Mouse (Mus musculus) intestine, postnatal 0 days (tissue): Measurements from ENCODE around the gene Ephx1. TPM values are rescaled to one million over a fixed set of nuclear protein-coding genes. Genes with fewer than 3 reads are reported as not detected.

Source experiments
- ATAC-seq: fragments of 200-750 bp; cut with Nextera tagmentation; 2 replicates; pipeline ENCODE4 v1.8.0; 2017; ENCODE audit warnings: mild to moderate bottlenecking, moderate TSS enrichment, moderate library complexity
- H3K27ac ChIP-seq: fragments of 300-500 bp; sonication (generic); 2 replicates; pipeline ENCODE4 v1.5.1; 2014; ENCODE audit warnings: mild to moderate bottlenecking, low read depth, low read length, moderate library complexity
- H3K27me3 ChIP-seq: fragments of 300-500 bp; sonication (generic); replicated peaks from 2 replicates; pipeline ENCODE4 v1.6.1; 2014; ENCODE audit warnings: low read length, mixed read lengths; ENCODE audit not compliant: control insufficient read depth, insufficient read depth
- H3K36me3 ChIP-seq: fragments of 300-500 bp; sonication (generic); 2 replicates; pipeline ENCODE4 v1.6.1; 2014; ENCODE audit warnings: mild to moderate bottlenecking, moderate library complexity; ENCODE audit not compliant: control insufficient read depth, insufficient read depth
- H3K4me1 ChIP-seq: fragments of 300-500 bp; sonication (generic); replicated peaks from 2 replicates; pipeline ENCODE4 v1.6.1; 2014; ENCODE audit warnings: antibody characterized with exemption, low read length, mixed read lengths; ENCODE audit not compliant: control insufficient read depth, insufficient read depth
- H3K4me2 ChIP-seq: fragments of 300-500 bp; sonication (generic); replicated peaks from 2 replicates; pipeline ENCODE4 v1.6.1; 2014; ENCODE audit warnings: low read depth, mild to moderate bottlenecking, moderate library complexity
- H3K4me3 ChIP-seq: fragments of 300-500 bp; sonication (generic); 2 replicates; pipeline ENCODE4 v1.5.1; 2014; ENCODE audit warnings: low read depth, low read length
- H3K9ac ChIP-seq: fragments of 300-500 bp; sonication (generic); 2 replicates; pipeline ENCODE4 v1.6.1; 2014; ENCODE audit warnings: mild to moderate bottlenecking, low read depth, low read length
- H3K9me3 ChIP-seq: fragments of 300-500 bp; sonication (generic); 2 replicates; pipeline ENCODE4 v1.6.1; 2016; ENCODE audit warnings: mixed run types; ENCODE audit not compliant: control insufficient read depth
- CTCF ChIP-seq: sonication (generic); IDR thresholded peaks from 2 replicates; pipeline ENCODE4 v1.5.1; 2016; ENCODE audit warnings: low read depth, mild to moderate bottlenecking, control low read depth, antibody characterized with exemption, moderate library complexity
- WGBS: fragments of 180-500 bp; shearing (Covaris S2); extraction: QIAGEN DNeasy Blood & Tissue Kit; methylation state at CpG from one replicate; pipeline ENCODE4 v1.1.7; 2014; 5-methylcytosine and 5-hydroxymethylcytosine counted together
- polyA plus RNA-seq: library from polyadenylated mRNA; unstranded; fragments of >200 nt; fragmentation: Nextera tagmentation; extraction: Ambion mirVana; gene quantifications from 2 replicates; pipeline ENCODE4 v1.2.1, GENCODE M21; 2015

Gene Ephx1
- polyA plus RNA-seq, 1 experiment from 2014 or later, result 4.3 TPM

DNA sequence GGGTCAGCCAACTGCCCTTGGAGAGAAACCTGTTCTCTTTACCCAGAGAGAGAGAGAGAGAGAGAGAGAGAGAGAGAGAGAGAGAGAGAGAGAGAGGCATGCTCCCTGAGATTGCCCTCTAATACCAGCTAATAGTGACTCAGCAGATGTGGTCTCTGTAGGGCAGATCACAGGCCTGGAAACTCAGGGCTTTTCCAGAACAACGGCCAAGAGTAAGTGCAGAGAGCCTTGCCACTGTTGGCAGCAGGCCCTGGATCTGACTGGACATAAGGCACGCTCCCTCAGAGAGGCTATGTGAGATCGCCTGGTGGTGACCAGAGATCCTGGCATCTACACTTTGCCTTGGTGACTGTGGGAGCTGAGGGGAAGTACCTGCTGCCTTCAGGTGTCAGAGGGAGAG lies 10.9 kb downstream of the Ephx1 start:
- Histone ChIP-seq H3K4me1 (no peaks in the 10 kb centered on the region), H3K4me3 (no peak overlapping the region), H3K4me2 (no peak overlapping the region), H3K27ac (no peak overlapping the region), H3K27me3 (no peaks in the 10 kb centered on the region), H3K9me3 (no peaks in the 10 kb centered on the region), H3K36me3 (no peaks in the 10 kb centered on the region), H3K9ac (no peak overlapping the region)
- no peak for ATAC-seq
- TF ChIP-seq CTCF, result no peak
- WGBS, result 61% methylated on average over 3 of the region's 3 CpGs

DNA sequence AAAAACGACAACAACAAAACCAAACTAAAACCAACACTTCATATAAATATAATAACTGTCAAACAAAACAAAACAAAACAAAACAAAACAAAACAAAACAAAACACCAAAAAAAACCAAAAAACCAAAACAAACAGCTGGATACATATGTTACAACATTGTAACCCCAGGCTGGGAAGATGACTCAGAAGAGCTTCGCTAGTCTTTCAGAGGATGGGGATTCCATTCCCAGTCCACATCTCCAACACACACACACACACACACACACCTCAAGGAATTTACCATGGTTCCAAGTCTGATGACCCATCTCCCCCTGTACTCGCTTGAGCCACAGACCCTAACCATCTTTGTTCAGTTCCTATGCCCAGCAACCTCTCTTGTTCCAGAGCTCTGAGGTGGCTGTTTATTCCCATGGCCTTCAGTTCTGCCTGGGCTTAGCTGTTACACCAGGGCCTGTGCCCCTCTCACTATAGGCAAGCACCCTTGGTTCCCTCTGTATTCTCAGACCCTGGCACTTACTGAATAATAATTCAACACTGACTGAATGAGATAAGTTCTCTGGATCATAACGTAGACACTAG lies 11.6 kb downstream of the Ephx1 start:
- Histone ChIP-seq H3K27me3 (no peaks in the 10 kb centered on the region), H3K4me3 (no peak overlapping the region), H3K27ac (no peak overlapping the region), H3K9ac (no peak overlapping the region), H3K4me1 (no peaks in the 10 kb centered on the region), H3K9me3 (no peaks in the 10 kb centered on the region), H3K36me3 (no peaks in the 10 kb centered on the region), H3K4me2 (no peak overlapping the region)
- no peak for ATAC-seq
- WGBS, result 82% methylated on average over 4 of the region's 4 CpGs
- TF ChIP-seq CTCF, result no peak

DNA sequence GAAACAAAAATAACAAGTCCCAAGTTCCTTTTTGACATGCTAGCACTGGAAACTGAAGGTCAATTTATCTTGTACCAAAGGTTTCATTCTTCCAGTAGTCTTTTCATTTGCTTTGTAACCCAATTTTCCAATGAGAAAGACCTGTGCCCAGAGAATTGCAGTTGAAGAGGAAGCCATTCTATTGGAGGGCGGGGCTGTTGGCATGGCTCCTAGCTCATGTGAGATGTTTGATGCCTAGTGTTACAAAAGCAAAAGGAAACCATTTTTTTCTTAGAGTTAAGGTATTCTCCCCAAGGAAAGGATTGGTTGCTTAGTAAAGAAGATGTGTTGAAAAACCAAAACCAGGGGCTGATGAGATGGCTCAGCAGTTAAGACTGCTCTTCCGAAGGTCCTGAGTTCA lies 12.4 kb downstream of the Ephx1 start:
- Histone ChIP-seq H3K36me3 (no peaks in the 10 kb centered on the region), H3K27me3 (no peaks in the 10 kb centered on the region), H3K4me1 (no peaks in the 10 kb centered on the region), H3K4me3 (no peak overlapping the region), H3K9ac (no peak overlapping the region), H3K4me2 (no peak overlapping the region), H3K9me3 (no peaks in the 10 kb centered on the region), H3K27ac (no peak overlapping the region)
- ATAC-seq, result no peak
- WGBS, result 93% methylated on average over 2 of the region's 2 CpGs
- TF ChIP-seq CTCF, result no peak

DNA sequence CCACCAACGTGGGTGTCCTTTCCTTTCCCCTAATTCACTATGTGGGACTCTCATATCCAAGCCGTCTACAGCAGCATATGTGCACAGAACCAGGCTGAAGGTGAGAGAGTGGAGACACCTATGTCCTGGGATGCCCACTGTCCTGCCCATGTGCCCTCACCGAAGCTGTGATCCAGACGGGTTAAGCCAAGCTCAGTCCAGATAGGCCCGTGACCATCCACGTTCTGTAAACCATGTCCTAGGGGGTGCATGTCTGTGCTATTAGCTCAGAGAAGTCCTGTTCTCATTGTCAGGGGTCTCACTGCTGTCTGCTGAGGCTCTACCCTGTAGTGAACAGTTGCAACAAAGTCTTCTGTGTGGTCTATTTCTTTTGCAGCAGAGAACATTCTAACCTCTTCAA lies 12.9 kb downstream of the Ephx1 start:
- H3K4me2 ChIP-seq, result no peak overlapping the region
- no peaks in the 10 kb centered on the region for H3K4me1 ChIP-seq
- no peak overlapping the region for H3K9ac ChIP-seq
- H3K36me3 ChIP-seq, result no peaks in the 10 kb centered on the region
- no peak for ATAC-seq
- 80% methylated on average over 6 of the region's 6 CpGs for WGBS
- no peak overlapping the region for H3K27ac ChIP-seq
- TF ChIP-seq CTCF, result no peak
- no peaks in the 10 kb centered on the region for H3K27me3 ChIP-seq
- H3K4me3 ChIP-seq, result no peak overlapping the region
- no peaks in the 10 kb centered on the region for H3K9me3 ChIP-seq

DNA sequence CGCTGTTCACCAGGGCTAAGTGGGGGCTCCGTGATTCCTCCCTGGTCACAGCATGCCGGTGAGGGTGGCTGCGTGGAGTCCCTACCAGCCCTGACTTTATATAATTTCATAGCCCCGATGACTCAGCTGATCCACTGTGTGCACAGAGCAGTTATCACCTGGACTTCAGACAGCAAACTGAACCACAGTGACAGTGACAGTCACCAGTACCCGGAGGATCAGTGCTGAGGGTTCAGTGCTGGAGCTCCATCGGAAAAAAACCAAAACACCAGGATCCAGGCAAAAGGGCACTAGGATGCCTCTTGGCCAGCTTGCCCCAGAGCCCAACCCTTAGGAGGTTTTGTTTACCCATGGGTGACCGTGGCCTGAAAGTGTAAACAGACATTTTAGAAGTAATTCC lies 15.4 kb downstream of the Ephx1 start:
- no peaks in the 10 kb centered on the region for H3K27me3 ChIP-seq
- ATAC-seq, result peak; percentile 54; the same call in 1 of the 2 replicates
- H3K4me3 ChIP-seq, result no peak overlapping the region
- 45% methylated on average over 8 of the region's 8 CpGs for whole genome bisulfite sequencing
- H3K4me1 ChIP-seq, result no peaks in the 10 kb centered on the region
- H3K4me2 ChIP-seq, result no peak overlapping the region
- H3K9me3 ChIP-seq, result no peaks in the 10 kb centered on the region
- no peak overlapping the region for H3K27ac ChIP-seq
- TF ChIP-seq CTCF, result no peak
- no peaks in the 10 kb centered on the region for H3K36me3 ChIP-seq
- no peak overlapping the region for H3K9ac ChIP-seq

DNA sequence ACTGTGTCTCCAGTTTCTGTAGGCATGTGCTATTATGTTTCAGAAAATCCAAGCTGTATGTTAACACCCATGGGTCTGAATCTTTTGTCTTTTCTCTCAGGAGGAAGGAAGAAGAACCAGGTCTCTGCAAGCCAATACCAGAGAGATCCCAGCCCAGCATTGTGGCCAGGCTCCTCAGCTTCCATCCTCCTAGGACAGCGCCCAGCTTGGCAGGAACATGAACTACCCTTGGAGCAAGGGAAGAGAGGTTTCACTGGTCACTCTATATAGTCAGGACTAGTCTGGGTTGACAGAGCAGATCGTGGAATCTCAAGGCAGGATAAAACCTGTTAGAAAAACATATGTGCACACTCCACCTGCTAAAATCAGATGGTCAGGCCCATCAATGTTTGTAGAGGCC lies 16.9 kb downstream of the Ephx1 start:
- no peaks in the 10 kb centered on the region for H3K36me3 ChIP-seq
- WGBS, result 78% methylated on average over 2 of the region's 2 CpGs
- no peak overlapping the region for H3K9ac ChIP-seq
- no peaks in the 10 kb centered on the region for H3K4me1 ChIP-seq
- H3K4me2 ChIP-seq, result no peak overlapping the region
- no peak overlapping the region for H3K4me3 ChIP-seq
- H3K9me3 ChIP-seq, result no peaks in the 10 kb centered on the region
- TF ChIP-seq CTCF, result no peak
- H3K27me3 ChIP-seq, result no peaks in the 10 kb centered on the region
- no peak overlapping the region for H3K27ac ChIP-seq
- no peak for ATAC-seq

DNA sequence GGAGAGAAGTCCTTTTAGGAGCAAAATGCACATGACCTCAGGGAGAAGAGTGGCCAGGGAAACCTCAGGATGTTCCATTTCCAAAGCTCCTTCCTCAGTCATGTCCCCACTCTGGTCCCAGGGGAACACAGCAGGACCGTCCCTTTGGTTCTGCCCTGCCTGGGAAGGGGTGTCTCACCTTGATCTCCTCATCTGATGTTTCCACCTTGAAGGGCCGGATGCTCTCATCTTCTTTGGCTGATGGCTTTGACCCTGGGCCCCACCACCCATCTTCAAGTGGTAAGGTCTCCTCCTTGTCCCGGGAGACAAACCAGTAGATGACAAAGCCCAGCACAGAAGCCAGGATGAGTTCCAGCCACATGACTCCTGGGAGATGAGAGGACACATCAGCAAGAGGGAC lies 19.1 kb downstream of the Ephx1 start:
- no peaks in the 10 kb centered on the region for H3K27me3 ChIP-seq
- no peaks in the 10 kb centered on the region for H3K36me3 ChIP-seq
- H3K9me3 ChIP-seq, result no peaks in the 10 kb centered on the region
- 91% methylated on average over 3 of the region's 3 CpGs for WGBS
- ATAC-seq, result no peak
- H3K9ac ChIP-seq, result no peak overlapping the region
- no peak overlapping the region for H3K4me2 ChIP-seq
- H3K4me1 ChIP-seq, result no peaks in the 10 kb centered on the region
- H3K27ac ChIP-seq, result no peak overlapping the region
- no peak overlapping the region for H3K4me3 ChIP-seq
- TF ChIP-seq CTCF, result no peak
